Mouse (Mus musculus): ENCODE measurements at regions not wholly inside any gene's neighbourhood (a gene's known extent, or its start where the extent isn't known, plus 50 kb on each side); places are given as distances from the start of the nearest gene placed in this dataset.

- no peak for DNase-seq (ENCODE audit: low spot score in 2 of 2)
These were observed 288.2 kb upstream of the Usp25 start for GRCm38 (mm10) chr16:76725271-76725670.

GRCm38 (mm10) chr16:76718809-76719208 lies 294.7 kb upstream of the Usp25 start:
- DNase-seq (ENCODE audit: low spot score in 2 of 2): no peak

- no peak for DNase-seq (ENCODE audit: low spot score in 2 of 2)
These were observed 295.4 kb upstream of the Usp25 start for GRCm38 (mm10) chr16:76718147-76718546.

GRCm38 (mm10) chr16:76694913-76695312 lies 318.6 kb upstream of the Usp25 start:
- peak in 1 of 2 experiments; percentile 31 for DNase-seq (ENCODE audit: low spot score in 2 of 2)

- DNase-seq (ENCODE audit: low spot score in 2 of 2): no peak
These were observed 314.3 kb upstream of the Nrip1 start for GRCm38 (mm10) chr16:76687735-76688447.

GRCm38 (mm10) chr16:76685562-76685961 lies 311.9 kb upstream of the Nrip1 start:
- no peak for DNase-seq (ENCODE audit: low spot score in 2 of 2)

GRCm38 (mm10) chr16:76680061-76680911 lies 306.7 kb upstream of the Nrip1 start:
- DNase-seq (ENCODE audit: low spot score in 2 of 2): no peak

- no peak for DNase-seq (ENCODE audit: low spot score in 2 of 2)
These were observed 305.3 kb upstream of the Nrip1 start for GRCm38 (mm10) chr16:76678885-76679284.

GRCm38 (mm10) chr16:76669795-76670194 lies 296.2 kb upstream of the Nrip1 start:
- no peak for DNase-seq (ENCODE audit: low spot score in 2 of 2)

GRCm38 (mm10) chr16:76667046-76667445 lies 293.4 kb upstream of the Nrip1 start:
- no peak for DNase-seq (ENCODE audit: low spot score in 2 of 2)

GRCm38 (mm10) chr16:76655106-76655505 lies 281.5 kb upstream of the Nrip1 start:
- no peak for DNase-seq (ENCODE audit: low spot score in 2 of 2)

GRCm38 (mm10) chr16:76644281-76644680 lies 270.7 kb upstream of the Nrip1 start:
- DNase-seq (ENCODE audit: low spot score in 2 of 2): no peak

- DNase-seq (ENCODE audit: low spot score in 2 of 2): no peak
These were observed 270.2 kb upstream of the Nrip1 start for GRCm38 (mm10) chr16:76643801-76644200.

GRCm38 (mm10) chr16:76635169-76635568 lies 261.5 kb upstream of the Nrip1 start:
- DNase-seq (ENCODE audit: low spot score in 2 of 2): no peak

- DNase-seq (ENCODE audit: low spot score in 2 of 2): no peak
These were observed 260.6 kb upstream of the Nrip1 start for GRCm38 (mm10) chr16:76634196-76634698.

GRCm38 (mm10) chr16:76626142-76626541 lies 252.5 kb upstream of the Nrip1 start:
- no peak for DNase-seq (ENCODE audit: low spot score in 2 of 2)

GRCm38 (mm10) chr16:76621715-76622114 lies 248.1 kb upstream of the Nrip1 start:
- DNase-seq (ENCODE audit: low spot score in 2 of 2): peak in 1 of 2 experiments; percentile 6

GRCm38 (mm10) chr16:76618295-76618694 lies 244.7 kb upstream of the Nrip1 start:
- no peak for DNase-seq (ENCODE audit: low spot score in 2 of 2)

GRCm38 (mm10) chr16:76611061-76611460 lies 237.4 kb upstream of the Nrip1 start:
- DNase-seq (ENCODE audit: low spot score in 2 of 2): no peak

- DNase-seq (ENCODE audit: low spot score in 2 of 2): no peak
These were observed 231.3 kb upstream of the Nrip1 start for GRCm38 (mm10) chr16:76604914-76605313.

GRCm38 (mm10) chr16:76603846-76604258 lies 230.2 kb upstream of the Nrip1 start:
- no peak for DNase-seq (ENCODE audit: low spot score in 2 of 2)

GRCm38 (mm10) chr16:76603431-76603830 lies 229.8 kb upstream of the Nrip1 start:
- no peak for DNase-seq (ENCODE audit: low spot score in 2 of 2)

GRCm38 (mm10) chr16:76600131-76600530 lies 226.5 kb upstream of the Nrip1 start:
- peak; percentile 4 to 57 for DNase-seq (ENCODE audit: low spot score in 2 of 2)

Measured in urinary bladder, postnatal 36 days (tissue).